Mouse (Mus musculus) brown adipose tissue, adult 24 weeks (tissue): ENCODE data around the gene Rpl18. TPM values are rescaled to one million over a fixed set of nuclear protein-coding genes. Genes with fewer than 3 reads are reported as not detected.

Experiments
- H3K27ac ChIP-seq: fragments of 200-500 bp; replicated peaks from 2 replicates; pipeline ENCODE4 v1.5.1; 2012; ENCODE audit warnings: low read depth, mild to moderate bottlenecking, low read length
- H3K4me1 ChIP-seq: fragments of 200-500 bp; 2 replicates; pipeline ENCODE4 v1.6.1; 2012; ENCODE audit warnings: low read length, mixed read lengths; ENCODE audit not compliant: control insufficient read depth, insufficient read depth, insufficient read length
- H3K4me3 ChIP-seq: fragments of 200-500 bp; 2 replicates; pipeline ENCODE4 v1.5.1; 2012; ENCODE audit warnings: low read depth, mild to moderate bottlenecking, low read length, moderate library complexity; ENCODE audit not compliant: insufficient read depth
- polyA plus RNA-seq: library from polyadenylated mRNA; stranded (reverse); fragments of >200 nt; gene quantifications from 2 replicates; pipeline ENCODE4 v1.2.4, GENCODE M21; 2012; ENCODE audit not compliant: missing spikeins, insufficient read depth, insufficient read length

Rpl18 gene
- polyA plus RNA-seq, 1 experiment, result 445 TPM

- Histone ChIP-seq H3K4me3 (peak overlapping the region; percentile 97), H3K4me1 (peaks cover 16% of the 10 kb centered on the region), H3K27ac (peak overlapping the region; percentile 48)
These were observed 643 bp downstream of the Rpl18 start for GRCm38 (mm10) chr7:45715741-45716459.

GRCm38 (mm10) chr7:45716460-45716857 lies 1.2 kb downstream of the Rpl18 start:
- Histone ChIP-seq H3K4me3 (peak overlapping the region; percentile 97), H3K4me1 (peaks cover 16% of the 10 kb centered on the region), H3K27ac (peak overlapping the region; percentile 69)

- H3K27ac ChIP-seq, result peak overlapping the region; percentile 98
- H3K4me3 ChIP-seq, result peak overlapping the region; percentile 97
- peaks cover 16% of the 10 kb centered on the region for H3K4me1 ChIP-seq
These were observed 2.0 kb downstream of the Rpl18 start for GRCm38 (mm10) chr7:45716952-45717917.

GRCm38 (mm10) chr7:45717918-45718297 lies 2.7 kb downstream of the Rpl18 start, which contains the start of gene Sphk2:
Gene Sphk2, minus strand, starts transcription at chr7:45718002.
- Histone ChIP-seq H3K4me1 (peaks cover 16% of the 10 kb centered on the region), H3K27ac (peak within 1 kb of the TSS; percentile 98), H3K4me3 (peak within 1 kb of the TSS; percentile 97)

- peak overlapping the region; percentile 69 for H3K27ac ChIP-seq
- H3K4me1 ChIP-seq, result peaks cover 16% of the 10 kb centered on the region
- H3K4me3 ChIP-seq, result peak overlapping the region; percentile 85
These were observed 3.1 kb downstream of the Rpl18 start for GRCm38 (mm10) chr7:45718331-45718730.

GRCm38 (mm10) chr7:45719180-45719579 lies 3.9 kb downstream of the Rpl18 start:
- H3K27ac ChIP-seq, result no peak overlapping the region
- peaks cover 14% of the 10 kb centered on the region for H3K4me1 ChIP-seq
- peak overlapping the region; percentile 85; the same call in 1 of the 2 replicates for H3K4me3 ChIP-seq

GRCm38 (mm10) chr7:45719738-45720412 lies 4.6 kb downstream of the Rpl18 start:
- Histone ChIP-seq H3K4me1 (peaks cover 14% of the 10 kb centered on the region), H3K4me3 (no peak overlapping the region), H3K27ac (no peak overlapping the region)

- Histone ChIP-seq H3K4me1 (peaks cover 11% of the 10 kb centered on the region), H3K4me3 (no peak within 1 kb of the TSS), H3K27ac (no peak within 1 kb of the TSS)
These were observed 5.4 kb downstream of the Rpl18 start, which contains the start of gene Fam83e for GRCm38 (mm10) chr7:45720413-45721233. Gene Fam83e, plus strand, starts transcription at chr7:45721212.

- Histone ChIP-seq H3K4me1 (peaks cover 7% of the 10 kb centered on the region), H3K4me3 (no peak overlapping the region), H3K27ac (no peak overlapping the region)
These were observed 5.9 kb downstream of the Rpl18 start for GRCm38 (mm10) chr7:45721234-45721571.

GRCm38 (mm10) chr7:45721642-45722347 lies 6.5 kb downstream of the Rpl18 start:
- Histone ChIP-seq H3K4me3 (no peak overlapping the region), H3K27ac (no peak overlapping the region), H3K4me1 (peaks cover 3% of the 10 kb centered on the region; the same call in 1 of the 2 replicates)

GRCm38 (mm10) chr7:45722348-45722713 lies 7.1 kb downstream of the Rpl18 start:
- Histone ChIP-seq H3K4me1 (peaks cover 3% of the 10 kb centered on the region; the same call in 1 of the 2 replicates), H3K27ac (no peak overlapping the region), H3K4me3 (no peak overlapping the region)

- H3K4me3 ChIP-seq, result no peak overlapping the region
- no peak overlapping the region for H3K27ac ChIP-seq
- peaks cover 3% of the 10 kb centered on the region; the same call in 1 of the 2 replicates for H3K4me1 ChIP-seq
These were observed 8.0 kb downstream of the Rpl18 start for GRCm38 (mm10) chr7:45723301-45723700.

GRCm38 (mm10) chr7:45723781-45724180 lies 8.5 kb downstream of the Rpl18 start:
- Histone ChIP-seq H3K4me3 (no peak overlapping the region), H3K27ac (no peak overlapping the region), H3K4me1 (peaks cover 2% of the 10 kb centered on the region; the same call in 1 of the 2 replicates)

- Histone ChIP-seq H3K4me3 (no peak overlapping the region), H3K27ac (no peak overlapping the region), H3K4me1 (no peaks in the 10 kb centered on the region)
These were observed 9.9 kb downstream of the Rpl18 start for GRCm38 (mm10) chr7:45725151-45725550.
